Mouse (Mus musculus): ENCODE measurements around the gene Ppp1r15b. TPM values are rescaled to one million over a fixed set of nuclear protein-coding genes. Genes with fewer than 3 reads are reported as not detected.

Ppp1r15b gene
- total RNA-seq, 2 experiments from 2014 or later, result 71.6 to 75.0 TPM

GRCm38 (mm10) chr1:133187948-133188680, 57.2 kb downstream of the Ppp1r15b start:
- no peak for DNase-seq (ENCODE audit: low spot score in 2 of 2)

GRCm38 (mm10) chr1:133188719-133189118, 57.8 kb downstream of the Ppp1r15b start:
- DNase-seq (ENCODE audit: low spot score in 2 of 2), result no peak

Other genes starting within 250 kb of the Ppp1r15b start
- gene Mdm4, start 100.6 kb upstream of the Ppp1r15b start, total RNA-seq (2021), result 100 to 1,000 TPM; 119 to 122 TPM
- gene Pik3c2b, start 85.5 kb upstream of the Ppp1r15b start, total RNA-seq (2021), result 10 to 100 TPM; 11.0 to 11.2 TPM
- 10 to 100 TPM; 22.2 to 32.7 TPM for gene Plekha6, start 33.1 kb downstream of the Ppp1r15b start, total RNA-seq (2021)
- gene Golt1a, start 178.7 kb downstream of the Ppp1r15b start, total RNA-seq (2021), result 1 to 10 TPM in 1 of 2 experiments, under 1 TPM in 1; 0.76 to 2.0 TPM
- gene Kiss1, start 190.7 kb downstream of the Ppp1r15b start, total RNA-seq (2021), result not detected
- 10 to 100 TPM in 1 of 2 experiments, 1 to 10 TPM in 1; 2.0 to 17.3 TPM for gene Ren1, start 219.4 kb downstream of the Ppp1r15b start, total RNA-seq (2021)
- gene Etnk2, start 232.4 kb downstream of the Ppp1r15b start, total RNA-seq (2021), result 10 to 100 TPM in 1 of 2 experiments, 1 to 10 TPM in 1; 8.1 to 12.1 TPM

Data from adrenal gland, postnatal 4 days (tissue).